Mouse (Mus musculus): ENCODE data around the gene Gm8024.
"Not testable (repeated sequence)": the region's sequence is repeated elsewhere in the genome, so short reads cannot be mapped to it uniquely, and the experiment has no call there.

Gene Gm8024

DNA sequence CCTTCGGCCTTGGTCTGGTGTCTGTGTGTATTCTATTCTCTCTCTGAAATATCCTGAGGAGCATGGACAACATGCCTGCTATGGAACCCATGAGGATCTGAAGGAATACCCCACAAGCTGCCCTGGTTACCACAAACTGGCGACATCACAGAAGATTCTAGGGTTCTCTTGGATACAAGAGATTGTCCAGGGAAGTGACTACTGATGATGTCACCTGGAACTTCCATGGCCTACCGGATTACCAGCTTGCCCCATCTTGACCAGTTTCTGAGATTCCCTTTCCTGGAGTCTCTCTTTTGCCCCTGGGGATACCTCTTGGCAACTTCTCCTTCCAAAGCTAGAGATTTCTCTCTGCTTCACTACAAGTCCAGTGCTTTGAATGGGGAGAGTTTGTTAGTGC, at the start of gene Gm8024:
Gene Gm8024, minus strand, starts transcription at position 101 of the 400 bp plus-strand sequence.
- in situ Hi-C loops (cut with MboI; ENCODE audit: unreplicated experiment in 2 of 2) = not testable (repeated sequence)

GRCm38 (mm10) chr14:42543170-42543701, 19.2 kb upstream of the Gm8024 start:
- in situ Hi-C loops (cut with MboI; ENCODE audit: unreplicated experiment in 2 of 2) = not testable (repeated sequence)

GRCm38 (mm10) chr14:42542316-42543169, 18.5 kb upstream of the Gm8024 start:
- in situ Hi-C loops (cut with MboI; ENCODE audit: unreplicated experiment in 2 of 2) = not testable (repeated sequence)

DNA sequence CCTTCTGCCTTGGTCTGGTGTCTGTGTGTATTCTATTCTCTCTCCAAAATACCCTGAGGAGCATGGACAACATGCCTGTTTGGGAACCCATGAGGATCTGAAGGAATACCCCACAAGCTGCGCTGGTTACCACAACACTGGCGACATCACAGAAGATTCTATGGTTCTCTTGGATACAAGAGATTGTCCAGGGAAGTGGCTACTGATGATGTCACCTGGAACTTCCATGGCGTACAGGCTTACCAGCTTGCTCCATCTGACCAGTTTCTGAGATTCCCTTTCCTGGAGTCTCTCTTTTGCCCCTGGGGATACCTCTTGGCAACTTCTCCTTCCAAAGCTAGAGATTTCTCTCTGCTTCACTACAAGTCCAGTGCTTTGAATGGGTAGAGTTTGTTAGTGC, 21.8 kb downstream of the Gm8024 start, which contains the start of gene Gm8020:
Gene Gm8020, minus strand, starts transcription at position 101 of the 400 bp plus-strand sequence.
- in situ Hi-C loops (cut with MboI; ENCODE audit: unreplicated experiment in 2 of 2) = not testable (repeated sequence)

Measured in v-Abl transformed pro-B cells (cell line).